Mouse (Mus musculus): ENCODE measurements around the gene Sema6b.
"Not testable (repeated sequence)": the region's sequence is repeated elsewhere in the genome, so short reads cannot be mapped to it uniquely, and the experiment has no call there.

The Sema6b gene

GRCm38 (mm10) chr17:56119981-56120880, 19.9 kb downstream of the Sema6b start:
- DNase-seq (ENCODE audit: extremely low spot score, low read depth, low spot score): no peak

GRCm38 (mm10) chr17:56119431-56119830, 20.7 kb downstream of the Sema6b start:
- DNase-seq (ENCODE audit: extremely low spot score, low read depth, low spot score): no peak

GRCm38 (mm10) chr17:56117251-56117710, 22.9 kb downstream of the Sema6b start, which contains the start of gene Plin5:
TSS of gene Plin5 (minus strand) at chr17:56117596.
- no peak for DNase-seq (ENCODE audit: extremely low spot score, low read depth, low spot score)

- no peak for DNase-seq (ENCODE audit: extremely low spot score, low read depth, low spot score)
Measured at GRCm38 (mm10) chr17:56116193-56116592, 23.9 kb downstream of the Sema6b start.

- no peak for DNase-seq (ENCODE audit: extremely low spot score, low read depth, low spot score)
Measured at GRCm38 (mm10) chr17:56112743-56113142, 27.4 kb downstream of the Sema6b start.

GRCm38 (mm10) chr17:56111864-56112263, 28.3 kb downstream of the Sema6b start:
- peak; percentile 67 for DNase-seq (ENCODE audit: extremely low spot score, low read depth, low spot score)

GRCm38 (mm10) chr17:56111021-56111420, 29.1 kb downstream of the Sema6b start:
- no peak for DNase-seq (ENCODE audit: extremely low spot score, low read depth, low spot score)

GRCm38 (mm10) chr17:56110571-56110970, 29.6 kb downstream of the Sema6b start:
- DNase-seq (ENCODE audit: extremely low spot score, low read depth, low spot score): no peak

- DNase-seq (ENCODE audit: extremely low spot score, low read depth, low spot score): no peak
Measured at GRCm38 (mm10) chr17:56109219-56110051, 30.7 kb downstream of the Sema6b start, which contains the start of gene Plin4. TSS of gene Plin4 (minus strand) at chr17:56109803.

GRCm38 (mm10) chr17:56108334-56109044, 31.7 kb downstream of the Sema6b start:
- DNase-seq (ENCODE audit: extremely low spot score, low read depth, low spot score): no peak

- DNase-seq (ENCODE audit: extremely low spot score, low read depth, low spot score): no peak
Measured at GRCm38 (mm10) chr17:56107736-56108135, 32.4 kb downstream of the Sema6b start.

GRCm38 (mm10) chr17:56106981-56107380, 33.2 kb downstream of the Sema6b start:
- no peak for DNase-seq (ENCODE audit: extremely low spot score, low read depth, low spot score)

- DNase-seq (ENCODE audit: extremely low spot score, low read depth, low spot score): not testable (repeated sequence)
Measured at GRCm38 (mm10) chr17:56106436-56106835, 33.7 kb downstream of the Sema6b start.

GRCm38 (mm10) chr17:56104821-56105220, 35.3 kb downstream of the Sema6b start:
- not testable (repeated sequence) for DNase-seq (ENCODE audit: extremely low spot score, low read depth, low spot score)

- DNase-seq (ENCODE audit: extremely low spot score, low read depth, low spot score): no peak
Measured at GRCm38 (mm10) chr17:56103465-56104285, 36.5 kb downstream of the Sema6b start.

- no peak for DNase-seq (ENCODE audit: extremely low spot score, low read depth, low spot score)
Measured at GRCm38 (mm10) chr17:56102927-56103326, 37.2 kb downstream of the Sema6b start.

GRCm38 (mm10) chr17:56102158-56102557, 38.0 kb downstream of the Sema6b start:
- no peak for DNase-seq (ENCODE audit: extremely low spot score, low read depth, low spot score)

GRCm38 (mm10) chr17:56100811-56101210, 39.3 kb downstream of the Sema6b start:
- no peak for DNase-seq (ENCODE audit: extremely low spot score, low read depth, low spot score)

GRCm38 (mm10) chr17:56098711-56099572, 41.2 kb downstream of the Sema6b start:
- DNase-seq (ENCODE audit: extremely low spot score, low read depth, low spot score): no peak
